Mouse (Mus musculus) kidney, embryonic 14.5 days (tissue): ENCODE data around the gene Mxi1. TPM values are rescaled to one million over a fixed set of nuclear protein-coding genes. Genes with fewer than 3 reads are reported as not detected.
A peak's percentile ranks its signal among the peaks of the same experiment; 100 is the strongest.

Experiments
- ATAC-seq: fragments of 200-750 bp; cut with Nextera tagmentation; 2 replicates; pipeline ENCODE4 v1.8.0; 2017; ENCODE audit warnings: moderate number of reproducible peaks, mild to moderate bottlenecking, moderate TSS enrichment, moderate library complexity; ENCODE audit not compliant: low FRiP score, low TSS enrichment
- H3K27ac ChIP-seq: fragments of 300-500 bp; sonication (generic); 2 replicates; pipeline ENCODE4 v1.5.1; 2014; ENCODE audit warnings: low read depth, mild to moderate bottlenecking, low read length, moderate library complexity, mixed read lengths
- H3K27me3 ChIP-seq: fragments of 300-500 bp; sonication (generic); 2 replicates; pipeline ENCODE4 v1.6.1; 2014; ENCODE audit warnings: mild to moderate bottlenecking, low read length; ENCODE audit not compliant: control insufficient read depth, insufficient read depth
- H3K36me3 ChIP-seq: fragments of 300-500 bp; sonication (generic); 2 replicates; pipeline ENCODE4 v1.6.1; 2014; ENCODE audit warnings: low read length, mixed read lengths; ENCODE audit not compliant: control insufficient read depth, insufficient read depth
- H3K4me1 ChIP-seq: fragments of 300-500 bp; sonication (generic); 2 replicates; pipeline ENCODE4 v1.6.1; 2014; ENCODE audit warnings: low read length, mixed read lengths; ENCODE audit not compliant: control insufficient read depth, insufficient read depth
- H3K4me2 ChIP-seq: fragments of 300-500 bp; sonication (generic); replicated peaks from 2 replicates; pipeline ENCODE4 v1.6.1; 2014; ENCODE audit warnings: low read depth, mild to moderate bottlenecking, low read length
- H3K4me3 ChIP-seq: fragments of 300-500 bp; sonication (generic); 2 replicates; pipeline ENCODE4 v1.5.1; 2014; ENCODE audit warnings: mild to moderate bottlenecking, low read length
- H3K9ac ChIP-seq: fragments of 300-500 bp; sonication (generic); 2 replicates; pipeline ENCODE4 v1.6.1; 2014; ENCODE audit warnings: low read depth, mild to moderate bottlenecking, low read length, moderate library complexity
- H3K9me3 ChIP-seq: fragments of 300-500 bp; sonication (generic); 2 replicates; pipeline ENCODE4 v1.6.1; 2016; ENCODE audit warnings: low read length; ENCODE audit not compliant: control insufficient read depth
- WGBS: fragments of 180-500 bp; shearing (Covaris S2); extraction: QIAGEN DNeasy Blood & Tissue Kit; methylation state at CpG from one replicate; pipeline ENCODE4 v1.1.7; 2014; 5-methylcytosine and 5-hydroxymethylcytosine counted together
- polyA plus RNA-seq: library from polyadenylated mRNA; unstranded; fragments of >200 nt; fragmentation: Nextera tagmentation; extraction: Ambion mirVana; gene quantifications from 2 replicates; pipeline ENCODE4 v1.2.1, GENCODE M21; 2014

The Mxi1 gene
- polyA plus RNA-seq, 1 experiment from 2014 or later: 42.5 TPM

GRCm38 (mm10) chr19:53364551-53364950 is 54.2 kb downstream of the Mxi1 start:
- Histone ChIP-seq H3K36me3 (no peaks in the 10 kb centered on the region), H3K9ac (no peak overlapping the region), H3K4me1 (peaks cover 14% of the 10 kb centered on the region; the same call in 1 of the 2 replicates), H3K4me3 (no peak overlapping the region), H3K27ac (no peak overlapping the region), H3K4me2 (no peak overlapping the region), H3K27me3 (no peaks in the 10 kb centered on the region), H3K9me3 (no peaks in the 10 kb centered on the region)
- ATAC-seq: no peak
- WGBS: 67% methylated on average over 2 of the region's 2 CpGs

- H3K27me3 ChIP-seq: no peaks in the 10 kb centered on the region
- peaks cover 14% of the 10 kb centered on the region; the same call in 1 of the 2 replicates for H3K4me1 ChIP-seq
- no peaks in the 10 kb centered on the region for H3K36me3 ChIP-seq
- no peak overlapping the region for H3K9ac ChIP-seq
- ATAC-seq: peak; percentile 81
- peak overlapping the region; percentile 24 for H3K4me2 ChIP-seq
- no peaks in the 10 kb centered on the region for H3K9me3 ChIP-seq
- H3K4me3 ChIP-seq: no peak overlapping the region
- 0 out of 2 replicates have a peak overlapping the region, but pooled peaks have one; percentile 53 for H3K27ac ChIP-seq
- 40% methylated on average over 9 of the region's 9 CpGs for WGBS
These were observed 54.6 kb downstream of the Mxi1 start for GRCm38 (mm10) chr19:53364963-53365362.

GRCm38 (mm10) chr19:53366057-53366775 is 55.9 kb downstream of the Mxi1 start:
- Histone ChIP-seq H3K4me2 (no peak overlapping the region), H3K9me3 (no peaks in the 10 kb centered on the region), H3K27ac (no peak overlapping the region), H3K27me3 (no peaks in the 10 kb centered on the region), H3K4me1 (peaks cover 12% of the 10 kb centered on the region; the same call in 1 of the 2 replicates), H3K36me3 (no peaks in the 10 kb centered on the region), H3K4me3 (no peak overlapping the region), H3K9ac (no peak overlapping the region)
- 78% methylated on average over 11 of the region's 11 CpGs for WGBS
- no peak for ATAC-seq

GRCm38 (mm10) chr19:53366881-53367280 is 56.6 kb downstream of the Mxi1 start:
- no peak overlapping the region for H3K4me3 ChIP-seq
- no peak overlapping the region for H3K4me2 ChIP-seq
- H3K36me3 ChIP-seq: peaks cover 5% of the 10 kb centered on the region; the same call in 1 of the 2 replicates
- 89% methylated on average over 7 of the region's 7 CpGs for WGBS
- H3K4me1 ChIP-seq: peaks cover 9% of the 10 kb centered on the region; the same call in 1 of the 2 replicates
- H3K9me3 ChIP-seq: no peaks in the 10 kb centered on the region
- H3K27me3 ChIP-seq: no peaks in the 10 kb centered on the region
- ATAC-seq: no peak
- no peak overlapping the region for H3K9ac ChIP-seq
- no peak overlapping the region for H3K27ac ChIP-seq

- no peak overlapping the region for H3K27ac ChIP-seq
- peak; percentile 47; the same call in 1 of the 2 replicates for ATAC-seq
These were observed 59.2 kb downstream of the Mxi1 start for GRCm38 (mm10) chr19:53369469-53370043.

GRCm38 (mm10) chr19:53370233-53370632 is 59.9 kb downstream of the Mxi1 start:
- Histone ChIP-seq H3K4me2 (no peak overlapping the region), H3K4me1 (peaks cover 5% of the 10 kb centered on the region; the same call in 1 of the 2 replicates), H3K27ac (no peak overlapping the region), H3K9me3 (no peaks in the 10 kb centered on the region), H3K9ac (no peak overlapping the region), H3K27me3 (no peaks in the 10 kb centered on the region), H3K36me3 (peaks cover 13% of the 10 kb centered on the region; the same call in 1 of the 2 replicates), H3K4me3 (no peak overlapping the region)
- ATAC-seq: no peak
- 75% methylated on average over 15 of the region's 15 CpGs for WGBS

More at GRCm38 (mm10) chr19:53369469-53370043, 59.2 kb downstream of the Mxi1 start:
- H3K4me2 ChIP-seq: no peak overlapping the region; the same call in 1 of the 2 replicates
- no peaks in the 10 kb centered on the region for H3K27me3 ChIP-seq
- no peak overlapping the region for H3K9ac ChIP-seq
- peaks cover 10% of the 10 kb centered on the region; the same call in 1 of the 2 replicates for H3K36me3 ChIP-seq
- no peak overlapping the region for H3K4me3 ChIP-seq
- no peaks in the 10 kb centered on the region for H3K9me3 ChIP-seq
- 28% methylated on average over 14 of the region's 14 CpGs for WGBS
- peaks cover 9% of the 10 kb centered on the region; the same call in 1 of the 2 replicates for H3K4me1 ChIP-seq

GRCm38 (mm10) chr19:53371666-53372065 is 61.3 kb downstream of the Mxi1 start, which contains the start of gene Gm10197:
Gene Gm10197, minus strand, starts transcription at chr19:53371766.
- Histone ChIP-seq H3K9me3 (no peaks in the 10 kb centered on the region), H3K4me1 (no peaks in the 10 kb centered on the region; the same call in 1 of the 2 replicates), H3K4me3 (no peak within 1 kb of the TSS), H3K36me3 (peaks cover 19% of the 10 kb centered on the region; the same call in 1 of the 2 replicates), H3K4me2 (no peak within 1 kb of the TSS), H3K9ac (no peak within 1 kb of the TSS), H3K27me3 (no peaks in the 10 kb centered on the region), H3K27ac (no peak within 1 kb of the TSS)
- ATAC-seq: no peak
- WGBS: 87% methylated on average over 13 of the region's 13 CpGs

- H3K4me1 ChIP-seq: no peaks in the 10 kb centered on the region; the same call in 1 of the 2 replicates
- no peak overlapping the region for H3K27ac ChIP-seq
- no peak overlapping the region for H3K9ac ChIP-seq
- no peak overlapping the region for H3K4me2 ChIP-seq
- H3K9me3 ChIP-seq: no peaks in the 10 kb centered on the region
- 84% methylated on average over 2 of the region's 2 CpGs for WGBS
- peaks cover 29% of the 10 kb centered on the region; the same call in 1 of the 2 replicates for H3K36me3 ChIP-seq
- no peak overlapping the region for H3K4me3 ChIP-seq
- H3K27me3 ChIP-seq: no peaks in the 10 kb centered on the region
- no peak for ATAC-seq
These were observed 63.3 kb downstream of the Mxi1 start for GRCm38 (mm10) chr19:53373570-53373969.

GRCm38 (mm10) chr19:53375299-53375698 is 65.0 kb downstream of the Mxi1 start:
- Histone ChIP-seq H3K27ac (no peak overlapping the region), H3K4me1 (no peaks in the 10 kb centered on the region), H3K9me3 (no peaks in the 10 kb centered on the region), H3K4me3 (no peak overlapping the region), H3K4me2 (no peak overlapping the region), H3K36me3 (peaks cover 43% of the 10 kb centered on the region), H3K9ac (no peak overlapping the region), H3K27me3 (no peaks in the 10 kb centered on the region)
- ATAC-seq: no peak
- WGBS: 81% methylated on average over 6 of the region's 6 CpGs
